7 mouse cellular contexts compared by ENCODE assay signal in genomic region chr4:86575283-86575983, GRCm38 (mm10). TPM values are rescaled to one million over a fixed set of nuclear protein-coding genes. Genes with fewer than 3 reads are reported as not detected.
DNase-seq lines count a peak whose midpoint lies in the region; ATAC-seq lines count a peak whose summit lies in the region.

Rraga (plus strand) TSS chr4:86575668.

- H3K27ac ChIP-seq in intestine, embryonic 16.5 days (ENCODE audit: low read length) = peak within 1 kb of the TSS; percentile 93
- H3K27ac ChIP-seq in midbrain, embryonic 11.5 days (ENCODE audit: low read depth, low read length) = peak within 1 kb of the TSS; percentile 93

- no peaks in the 10 kb centered on the region for H3K9me3 ChIP-seq in intestine, embryonic 16.5 days (ENCODE audit: control insufficient read depth, low read length)
- H3K9me3 ChIP-seq in midbrain, embryonic 11.5 days (ENCODE audit: control insufficient read depth, low read length) = no peaks in the 10 kb centered on the region

- H3K9ac ChIP-seq in intestine, embryonic 16.5 days (ENCODE audit: low read depth, low read length) = peak within 1 kb of the TSS; percentile 92
- peak within 1 kb of the TSS; percentile 95 for H3K9ac ChIP-seq in midbrain, embryonic 11.5 days (ENCODE audit: low read length)

- H3K4me2 ChIP-seq in intestine, embryonic 16.5 days (ENCODE audit: low read depth, low read length) = peak within 1 kb of the TSS; percentile 89
- peak within 1 kb of the TSS; percentile 86 for H3K4me2 ChIP-seq in midbrain, embryonic 11.5 days

- under 1% methylated on average over 53 of the region's 53 CpGs for WGBS in intestine, embryonic 16.5 days
- WGBS in midbrain, embryonic 11.5 days = under 1% methylated on average over 53 of the region's 53 CpGs

- peak; percentile 97 for ATAC-seq in intestine, embryonic 16.5 days
- peak; percentile 97 for ATAC-seq in midbrain, embryonic 11.5 days (ENCODE audit: low FRiP score)

- H3K27me3 ChIP-seq in intestine, embryonic 16.5 days (replicated peaks; ENCODE audit: control insufficient read depth, insufficient read depth, low read length) = no peaks in the 10 kb centered on the region
- H3K27me3 ChIP-seq in midbrain, embryonic 11.5 days (ENCODE audit: control insufficient read depth, insufficient read depth, low read length) = no peaks in the 10 kb centered on the region

- peak; percentile 92 for DNase-seq in adrenal gland, adult 8-10 months
- peak; percentile 95 for DNase-seq in embryo, embryonic 9.5 days (ENCODE audit: extremely low spot score)
- DNase-seq in gastrocnemius, postnatal 4 days (ENCODE audit: low spot score in 2 of 2) = peak; percentile 96 to 98
- DNase-seq in left cerebral cortex, postnatal 36 days (ENCODE audit: low spot score in 2 of 2) = peak; percentile 94 to 96
- peak; percentile 99 for DNase-seq in midbrain, embryonic 11.5 days (ENCODE audit: low spot score, missing footprints)
- DNase-seq in skeletal muscle tissue, adult 2 months (ENCODE audit: low read depth, low spot score) = peak; percentile 94

- H3K4me1 ChIP-seq in intestine, embryonic 16.5 days (ENCODE audit: control insufficient read depth, insufficient read depth, low read length) = peaks cover 9% of the 10 kb centered on the region
- H3K4me1 ChIP-seq in midbrain, embryonic 11.5 days (ENCODE audit: control insufficient read depth, insufficient read depth, low read length) = peaks cover 12% of the 10 kb centered on the region

- intact Hi-C loops in left cerebral cortex, postnatal 36 days (cut with DNase I) = loop anchor here (1.0 to 5.0 kb wide), 2 partner anchors 37 to 122 kb away; partner anchors contain the start of gene Haus6

- H3K4me3 ChIP-seq in intestine, embryonic 16.5 days (ENCODE audit: low read length) = peak within 1 kb of the TSS; percentile 78
- peak within 1 kb of the TSS; percentile 85 for H3K4me3 ChIP-seq in midbrain, embryonic 11.5 days (ENCODE audit: low read depth, low read length)

- H3K36me3 ChIP-seq in intestine, embryonic 16.5 days (ENCODE audit: control insufficient read depth, insufficient read depth, low read length) = peaks cover 5% of the 10 kb centered on the region; the same call in 1 of the 2 replicates
- H3K36me3 ChIP-seq in midbrain, embryonic 11.5 days (ENCODE audit: control insufficient read depth, insufficient read depth, low read length) = no peaks in the 10 kb centered on the region

RNA-seq across cellular contexts. Expression of gene Rraga, which starts in this region (rescaled TPM):
- total RNA-seq in adrenal gland, adult 8-10 months (2022) = 100 to 1,000 TPM; 106 to 122 (median 118) TPM
- total RNA-seq in gastrocnemius, postnatal 4 days (2021) = 10 to 100 TPM; 62.3 to 65.4 TPM
- 78.3 and 81.4 TPM in 2 replicates for polyA plus RNA-seq in intestine, embryonic 16.5 days (2015; fragmentation: Nextera tagmentation; extraction: Ambion mirVana)
- 100 to 1,000 TPM; 133 to 144 TPM for total RNA-seq in left cerebral cortex, postnatal 36 days (2021)
- polyA plus RNA-seq in midbrain, embryonic 11.5 days (2014; fragmentation: Nextera tagmentation; extraction: Ambion mirVana) = 129 and 136 TPM in 2 replicates

Comparison
In these comparisons a context has a peak if more than half of its experiments do, and no peak if none do; other contexts are left out.
1. Peak in every context shown above with its lines: DNase-seq, ATAC-seq, H3K4me3 ChIP-seq and H3K27ac ChIP-seq.